Mouse (Mus musculus) CH12.LX (cell line): ENCODE data around the gene Lifr. TPM values are rescaled to one million over a fixed set of nuclear protein-coding genes. Genes with fewer than 3 reads are reported as not detected.

ENCODE experiments used
- DNase-seq: peaks from one replicate; pipeline ENCODE4 v3.0.0-alpha.2; 2013; ENCODE audit errors: extremely low read depth
- H3K27ac ChIP-seq: 2 replicates; pipeline ENCODE4 v1.5.1; 2012; ENCODE audit warnings: low read depth, mild to moderate bottlenecking, control low read depth, moderate library complexity; ENCODE audit not compliant: insufficient read depth
- H3K27me3 ChIP-seq: replicated peaks from 2 replicates; pipeline ENCODE3; 2012; ENCODE audit warnings: inconsistent platforms
- H3K36me3 ChIP-seq, 2 experiments: replicated peaks in 1 of 2; 2 replicates each; pipeline versions ENCODE3 to v1.6.1; 2012; ENCODE audit warnings: inconsistent platforms in 1 of 2, low read length in 1 of 2, mild to moderate bottlenecking in 1 of 2, mixed read lengths in 1 of 2, moderate library complexity in 1 of 2; ENCODE audit not compliant: control insufficient read depth in 1 of 2, insufficient read depth in 1 of 2
- H3K4me1 ChIP-seq, 2 experiments: 2 replicates each; pipeline ENCODE4 v1.6.1; 2012; ENCODE audit warnings: inconsistent platforms in 1 of 2, moderate library complexity in 1 of 2; ENCODE audit not compliant: insufficient read depth in 2 of 2, control insufficient read depth in 1 of 2
- H3K4me2 ChIP-seq: 2 replicates; pipeline ENCODE4 v1.6.1; 2012; ENCODE audit warnings: low read depth, mild to moderate bottlenecking, control low read depth; ENCODE audit not compliant: poor library complexity, insufficient read depth, severe bottlenecking
- H3K4me3 ChIP-seq, 3 experiments: fragments of 150-350 bp in 1 of 3; sonication (generic) in 1 of 3; replicated peaks in 1 of 3; 2 replicates each; pipeline versions ENCODE3 to v1.5.1; 2011 to 2012; ENCODE audit warnings: low read depth in 2 of 3, low read length in 2 of 3, mild to moderate bottlenecking in 2 of 3, moderate library complexity in 2 of 3, control low read depth in 1 of 3, improper control_type of control experiment in 1 of 3, inconsistent platforms in 1 of 3, mixed read lengths in 1 of 3; ENCODE audit not compliant: poor library complexity in 1 of 3
- H3K79me2 ChIP-seq: replicated peaks from 2 replicates; pipeline ENCODE4 v1.6.1; 2012; ENCODE audit warnings: mild to moderate bottlenecking, moderate library complexity; ENCODE audit not compliant: control insufficient read depth, poor library complexity, insufficient read depth, severe bottlenecking; ENCODE audit errors: extremely low read depth
- H3K9ac ChIP-seq: 2 replicates; pipeline ENCODE4 v1.6.1; 2012; ENCODE audit warnings: low read depth, mild to moderate bottlenecking, control low read depth, moderate library complexity; ENCODE audit not compliant: insufficient read depth
- H3K9me3 ChIP-seq: replicated peaks from 2 replicates; pipeline ENCODE3; 2012; ENCODE audit warnings: low read length, inconsistent platforms, mixed read lengths
- CHD1 ChIP-seq: IDR thresholded peaks from 2 replicates; pipeline ENCODE4 v1.6.1; 2012; ENCODE audit warnings: low read depth, low read length, improper control_type of control experiment, inconsistent platforms
- CTCF ChIP-seq, 2 experiments: IDR thresholded peaks in 1 of 2; conservative IDR thresholded peaks in 1 of 2; 2 replicates each; pipeline ENCODE4 v1.5.1; 2011 to 2012; ENCODE audit warnings: low read depth in 2 of 2, low read length in 2 of 2, improper control_type of control experiment in 1 of 2, inconsistent platforms in 1 of 2, mild to moderate bottlenecking in 1 of 2, moderate library complexity in 1 of 2
- E2F4 ChIP-seq: IDR thresholded peaks from 2 replicates; pipeline ENCODE4 v1.6.1; 2011; ENCODE audit warnings: low read depth, low read length, improper control_type of control experiment; ENCODE audit not compliant: insufficient replicate concordance
- ELF1 ChIP-seq: IDR thresholded peaks from 2 replicates; pipeline ENCODE4 v1.6.1; 2014; ENCODE audit warnings: low read depth, mild to moderate bottlenecking, inconsistent platforms, low read length, improper control_type of control experiment
- ETS1 ChIP-seq: conservative IDR thresholded peaks from 2 replicates; pipeline ENCODE4 v1.6.1; 2012; ENCODE audit warnings: low read depth, mild to moderate bottlenecking, inconsistent platforms, low read length, improper control_type of control experiment, moderate library complexity
- GABPA ChIP-seq: IDR thresholded peaks from 2 replicates; pipeline ENCODE4 v1.6.1; 2012; ENCODE audit warnings: low read depth, low read length, improper control_type of control experiment, inconsistent platforms; ENCODE audit not compliant: insufficient replicate concordance
- HCFC1 ChIP-seq: IDR thresholded peaks from 2 replicates; pipeline ENCODE4 v1.6.1; 2012; ENCODE audit warnings: low read depth, mild to moderate bottlenecking, inconsistent platforms, low read length, improper control_type of control experiment
- JUN ChIP-seq: IDR thresholded peaks from 2 replicates; pipeline ENCODE4 v1.6.1; 2011; ENCODE audit warnings: low read depth, mild to moderate bottlenecking, low read length, improper control_type of control experiment, moderate library complexity; ENCODE audit not compliant: insufficient read depth
- JUND ChIP-seq: conservative IDR thresholded peaks from 2 replicates; pipeline ENCODE4 v1.6.1; 2011; ENCODE audit warnings: low read depth, low read length, improper control_type of control experiment
- MAFK ChIP-seq: IDR thresholded peaks from 2 replicates; pipeline ENCODE4 v1.6.1; 2011; ENCODE audit warnings: low read length, improper control_type of control experiment; ENCODE audit not compliant: insufficient replicate concordance
- MAZ ChIP-seq: IDR thresholded peaks from 2 replicates; pipeline ENCODE4 v1.6.1; 2012; ENCODE audit warnings: low read depth, mild to moderate bottlenecking, inconsistent platforms, low read length, improper control_type of control experiment, moderate library complexity
- MYC ChIP-seq: IDR thresholded peaks from 2 replicates; pipeline ENCODE4 v1.6.1; 2011; ENCODE audit warnings: low read depth, mild to moderate bottlenecking, improper control_type of control experiment, low read length
- NELFE ChIP-seq: IDR thresholded peaks from 2 replicates; pipeline ENCODE4 v1.6.1; 2011; ENCODE audit warnings: low read depth, low read length, improper control_type of control experiment
- POLR2AphosphoS2 ChIP-seq: IDR thresholded peaks from 2 replicates; pipeline ENCODE4 v1.6.1; 2011; ENCODE audit warnings: low read depth, low read length, improper control_type of control experiment
- RAD21 ChIP-seq: IDR thresholded peaks from 2 replicates; pipeline ENCODE4 v1.6.1; 2011; ENCODE audit warnings: low read depth, mild to moderate bottlenecking, low read length, improper control_type of control experiment, moderate library complexity
- RCOR1 ChIP-seq: conservative IDR thresholded peaks from 2 replicates; pipeline ENCODE4 v1.6.1; 2012; ENCODE audit warnings: low read depth, mild to moderate bottlenecking, inconsistent platforms, low read length, improper control_type of control experiment
- SIN3A ChIP-seq: IDR thresholded peaks from 2 replicates; pipeline ENCODE4 v1.6.1; 2012; ENCODE audit warnings: low read length, improper control_type of control experiment, inconsistent platforms
- SMC3 ChIP-seq: IDR thresholded peaks from 2 replicates; pipeline ENCODE4 v1.6.1; 2011; ENCODE audit warnings: low read depth, low read length, improper control_type of control experiment
- TBP ChIP-seq: conservative IDR thresholded peaks from 2 replicates; pipeline ENCODE4 v1.6.1; 2011; ENCODE audit warnings: low read depth, low read length, improper control_type of control experiment
- TCF12 ChIP-seq: IDR thresholded peaks from 2 replicates; pipeline ENCODE4 v1.6.1; 2014; ENCODE audit warnings: low read depth, mild to moderate bottlenecking, inconsistent platforms, low read length, improper control_type of control experiment
- UBTF ChIP-seq: IDR thresholded peaks from 2 replicates; pipeline ENCODE4 v1.6.1; 2012; ENCODE audit warnings: low read depth, mild to moderate bottlenecking, inconsistent platforms, low read length, improper control_type of control experiment, moderate library complexity
- USF1 ChIP-seq: IDR thresholded peaks from 2 replicates; pipeline ENCODE4 v1.6.1; 2014; ENCODE audit warnings: low read depth, mild to moderate bottlenecking, inconsistent platforms, low read length, improper control_type of control experiment
- USF2 ChIP-seq: conservative IDR thresholded peaks from 2 replicates; pipeline ENCODE4 v1.6.1; 2011; ENCODE audit warnings: low read depth, low read length, improper control_type of control experiment
- ZC3H11A ChIP-seq: IDR thresholded peaks from 2 replicates; pipeline ENCODE4 v1.6.1; 2012; ENCODE audit warnings: low read depth, mild to moderate bottlenecking, inconsistent platforms, low read length, improper control_type of control experiment
- ZMIZ1 ChIP-seq: IDR thresholded peaks from 2 replicates; pipeline ENCODE4 v1.6.1; 2012; ENCODE audit warnings: low read depth, mild to moderate bottlenecking, inconsistent platforms, low read length, improper control_type of control experiment
- dilution Hi-C: fragments of 300-500 bp; cut with MboI; formaldehyde crosslinking; loops from 2 replicates; pipeline ENCODE4 v1.14.3; 2020; ENCODE audit warnings: low sequenced_read_pairs; ENCODE audit not compliant: extremely low pct_unique_long_range_greater_than_20kb, extremely low pct_ligation_motif_present
- in situ Hi-C: fragments of 300-500 bp; cut with MboI; formaldehyde crosslinking; loops from 3 replicates; pipeline ENCODE4 v1.14.3; 2019; ENCODE audit warnings: low sequenced_read_pairs, low pct_ligation_motif_present, low pct_unique_long_range_greater_than_20kb, mixed read lengths
- polyA plus RNA-seq: library from polyadenylated mRNA; unstranded; fragments of >175 nt; gene quantifications from 2 replicates; pipeline ENCODE4 v1.2.1, GENCODE M21; 2012; ENCODE audit warnings: low read depth; ENCODE audit not compliant: insufficient read length
- total RNA-seq, 2 experiments: library from RNA; depleted of rRNA; stranded (reverse); fragments of 300-350 nt in 1 of 2; fragments of >200 nt in 1 of 2; gene quantifications; 2 replicates each; pipeline ENCODE4 v1.2.3; 2012 to 2014

Lifr gene
- total and polyA plus RNA-seq, 3 experiments: 0.03 TPM; not detected in 2

DNA sequence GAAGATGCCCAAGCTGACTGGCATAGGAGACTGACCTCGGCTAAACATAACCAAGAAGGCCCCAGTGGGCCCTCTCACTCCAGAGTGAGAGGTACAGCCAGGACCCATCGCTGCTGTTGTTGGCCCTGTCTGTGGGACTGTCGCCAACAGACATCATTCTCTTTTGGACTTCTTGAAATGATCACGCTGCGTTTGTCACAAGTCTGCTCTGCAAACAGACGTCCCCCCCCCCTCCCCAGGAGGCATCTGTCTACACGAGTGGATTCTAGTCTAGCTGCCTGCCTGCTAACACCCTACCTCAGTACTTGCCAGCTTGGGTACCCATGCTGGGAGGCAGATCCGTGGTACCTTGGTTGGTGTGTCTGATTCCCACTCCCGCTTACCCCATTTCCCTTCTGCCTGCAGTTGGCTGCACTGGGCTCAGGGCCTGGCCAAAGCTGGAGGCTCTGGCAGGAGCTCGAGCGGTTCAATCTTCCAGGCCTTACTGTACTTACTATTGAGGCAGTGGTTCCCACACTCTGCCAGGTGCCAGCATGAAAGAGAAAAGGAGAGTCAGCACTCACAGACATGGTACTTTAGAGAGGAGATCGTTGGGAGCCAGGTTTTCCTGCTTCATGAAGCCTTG is 133.8 kb downstream of the Lifr start:
- no peak overlapping the region for H3K4me3 ChIP-seq

DNA sequence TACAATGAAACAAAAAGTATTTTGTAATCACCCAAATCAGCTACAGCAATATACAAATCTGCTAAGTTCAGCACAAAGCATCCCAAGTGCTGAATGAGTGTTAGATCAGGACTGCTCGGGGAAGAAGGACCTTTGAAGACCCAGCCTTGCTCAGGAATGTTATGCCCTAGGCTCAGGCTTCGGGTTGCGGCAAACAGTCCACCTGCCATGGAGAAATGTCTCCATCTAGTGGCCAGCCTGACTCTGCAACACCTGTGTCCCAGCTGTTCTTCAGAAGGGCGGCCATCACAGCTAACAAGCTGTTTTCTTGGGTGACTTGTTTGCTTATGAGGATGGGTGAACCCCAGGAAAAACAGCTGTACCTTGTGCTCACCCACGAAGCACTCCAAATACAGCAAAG is 135.8 kb downstream of the Lifr start:
- H3K4me1 ChIP-seq: no peaks in the 10 kb centered on the region
- dilution Hi-C loops: no loop called here
- H3K4me2 ChIP-seq: no peak overlapping the region
- no peak overlapping the region for H3K4me3 ChIP-seq
- H3K36me3 ChIP-seq: no peaks in the 10 kb centered on the region
- in situ Hi-C loops: no loop called here
- no peaks in the 10 kb centered on the region for H3K9me3 ChIP-seq
- no peak overlapping the region for H3K27ac ChIP-seq
- H3K9ac ChIP-seq: no peak overlapping the region
- TF ChIP-seq MAFK (no peak), SMC3 (peak; percentile 91), POLR2AphosphoS2 (no peak), NELFE (peak; percentile 31; the same call in 1 of the 2 replicates), CHD1 (no peak), ZC3H11A (peak; percentile 30), TCF12 (peak; percentile 23; the same call in 1 of the 2 replicates), RCOR1 (no peak), ZMIZ1 (no peak), GABPA (no peak), SIN3A (0 out of 2 replicates have a peak, but pooled peaks have one; percentile 27), RAD21 (peak; percentile 93), USF1 (no peak), JUND (no peak), MYC (no peak), E2F4 (no peak), UBTF (no peak), CTCF (conservative IDR thresholded peaks at IDR 0.05 in 1 of 2, IDR thresholded peaks at IDR 0.05 in 1 of 2; ENCODE audit: low read depth in 2 of 2, low read length in 2 of 2) (peak; percentile 91 to 92)
- no peaks in the 10 kb centered on the region for H3K79me2 ChIP-seq
- H3K27me3 ChIP-seq: peaks cover 93% of the 10 kb centered on the region
- DNase-seq: peak; percentile 69

More for the DNA sequence above, 133.8 kb downstream of the Lifr start:
- in situ Hi-C loops (no loop called here), dilution Hi-C loops (no loop called here)
- Histone ChIP-seq H3K27me3 (peaks cover 94% of the 10 kb centered on the region), H3K36me3 (no peaks in the 10 kb centered on the region), H3K9ac (no peak overlapping the region), H3K4me1 (no peaks in the 10 kb centered on the region), H3K9me3 (no peaks in the 10 kb centered on the region), H3K79me2 (no peaks in the 10 kb centered on the region), H3K4me2 (no peak overlapping the region), H3K27ac (no peak overlapping the region)
- TF ChIP-seq JUND: no peak
- no peak for TF ChIP-seq JUN
- TF ChIP-seq ETS1: no peak
- TF ChIP-seq ELF1: no peak
- TF ChIP-seq MYC: no peak
- TF ChIP-seq NELFE: no peak
- TF ChIP-seq TBP: no peak
- no peak for TF ChIP-seq USF2
- no peak for TF ChIP-seq HCFC1
- no peak for TF ChIP-seq MAZ
- TF ChIP-seq RAD21: no peak
- TF ChIP-seq SMC3: no peak
- no peak for TF ChIP-seq USF1
- no peak for TF ChIP-seq ZMIZ1
- no peak for DNase-seq
